Mouse (Mus musculus) testis, adult 2 months (tissue): Measurements from ENCODE around the gene Rap1b.

Source experiments
- CTCF ChIP-seq: fragments of 200-500 bp; IDR thresholded peaks from 2 replicates; pipeline ENCODE4 v1.5.1; 2012; ENCODE audit warnings: low read depth, mild to moderate bottlenecking, inconsistent platforms, low read length, moderate library complexity; ENCODE audit not compliant: control insufficient read depth, insufficient read depth, insufficient replicate concordance
- POLR2A ChIP-seq: fragments of 200-500 bp; IDR thresholded peaks from 2 replicates; pipeline ENCODE4 v1.6.1; 2012; ENCODE audit warnings: low read depth, mild to moderate bottlenecking, inconsistent platforms, low read length, moderate library complexity; ENCODE audit not compliant: control insufficient read depth

- TF ChIP-seq CTCF (no peak), POLR2A (no peak)
Observed at GRCm38 (mm10) chr10:117894114-117895035, 48.5 kb upstream of the Rap1b start.
